Mouse (Mus musculus): ENCODE results near the gene Nol9. TPM values are rescaled to one million over a fixed set of nuclear protein-coding genes. Genes with fewer than 3 reads are reported as not detected.

Nol9 gene
- 27.0 and 30.3 TPM in 2 replicates for polyA plus RNA-seq (2015; fragmentation: Nextera tagmentation; extraction: Ambion mirVana)

- WGBS = under 1% methylated on average over 83 of the region's 86 CpGs
- H3K4me1 ChIP-seq = peaks cover 21% of the 10 kb centered on the region
- peak within 1 kb of the TSS; percentile 88 for H3K4me2 ChIP-seq
- H3K9ac ChIP-seq = peak within 1 kb of the TSS; percentile 96
- peak; percentile 71; the same call in 1 of the 2 replicates for ATAC-seq (ENCODE audit: insufficient number of reproducible peaks, low FRiP score, low TSS enrichment, low read depth)
- peak within 1 kb of the TSS; percentile 43 for H3K27ac ChIP-seq
- peak within 1 kb of the TSS; percentile 100 for H3K4me3 ChIP-seq
- no peaks in the 10 kb centered on the region for H3K9me3 ChIP-seq
- peaks cover 33% of the 10 kb centered on the region for H3K36me3 ChIP-seq
- H3K27me3 ChIP-seq = no peaks in the 10 kb centered on the region
Measured at GRCm38 (mm10) chr4:152038985-152039830, at the start of gene Nol9. TSS of gene Nol9 (plus strand) at chr4:152039321.

- Histone ChIP-seq H3K27ac (no peak overlapping the region), H3K4me2 (no peak overlapping the region), H3K9ac (no peak overlapping the region), H3K36me3 (peaks cover 30% of the 10 kb centered on the region), H3K9me3 (no peaks in the 10 kb centered on the region), H3K27me3 (no peaks in the 10 kb centered on the region), H3K4me1 (peaks cover 39% of the 10 kb centered on the region), H3K4me3 (no peak overlapping the region)
- ATAC-seq (ENCODE audit: insufficient number of reproducible peaks, low FRiP score, low TSS enrichment, low read depth) = no peak
- 92% methylated on average over 9 of the region's 9 CpGs for WGBS
Measured at GRCm38 (mm10) chr4:151992091-151992490, 47.0 kb upstream of the Nol9 start.

- no peak overlapping the region for H3K27ac ChIP-seq
- ATAC-seq (ENCODE audit: insufficient number of reproducible peaks, low FRiP score, low TSS enrichment, low read depth) = no peak
- peaks cover 30% of the 10 kb centered on the region for H3K36me3 ChIP-seq
- no peaks in the 10 kb centered on the region for H3K27me3 ChIP-seq
- H3K4me1 ChIP-seq = peaks cover 39% of the 10 kb centered on the region
- 71% methylated on average over 6 of the region's 6 CpGs for WGBS
- H3K9me3 ChIP-seq = no peaks in the 10 kb centered on the region
- H3K9ac ChIP-seq = no peak overlapping the region
- no peak overlapping the region for H3K4me3 ChIP-seq
- no peak overlapping the region for H3K4me2 ChIP-seq
Measured at GRCm38 (mm10) chr4:151993035-151993434, 46.1 kb upstream of the Nol9 start.

- Histone ChIP-seq H3K4me2 (peak overlapping the region; percentile 63), H3K4me3 (peak overlapping the region; percentile 100), H3K9ac (peak overlapping the region; percentile 94), H3K27ac (peak overlapping the region; percentile 93), H3K36me3 (peaks cover 30% of the 10 kb centered on the region), H3K4me1 (peaks cover 30% of the 10 kb centered on the region), H3K9me3 (no peaks in the 10 kb centered on the region), H3K27me3 (no peaks in the 10 kb centered on the region)
- no peak for ATAC-seq (ENCODE audit: insufficient number of reproducible peaks, low FRiP score, low TSS enrichment, low read depth)
- 1% methylated on average over 54 of the region's 61 CpGs for WGBS
Measured at GRCm38 (mm10) chr4:151994228-151995171, 44.6 kb upstream of the Nol9 start.

GRCm38 (mm10) chr4:151995371-151996172, 43.5 kb upstream of the Nol9 start:
- no peak; the same call in 1 of the 2 replicates for ATAC-seq (ENCODE audit: insufficient number of reproducible peaks, low FRiP score, low TSS enrichment, low read depth)
- H3K36me3 ChIP-seq = peaks cover 27% of the 10 kb centered on the region
- H3K27ac ChIP-seq = peak overlapping the region; percentile 93
- peak overlapping the region; percentile 63 for H3K4me2 ChIP-seq
- H3K9ac ChIP-seq = peak overlapping the region; percentile 94
- no peaks in the 10 kb centered on the region for H3K9me3 ChIP-seq
- under 1% methylated on average over 89 of the region's 111 CpGs for WGBS
- peak overlapping the region; percentile 100 for H3K4me3 ChIP-seq
- H3K27me3 ChIP-seq = no peaks in the 10 kb centered on the region
- H3K4me1 ChIP-seq = peaks cover 29% of the 10 kb centered on the region

- ATAC-seq (ENCODE audit: insufficient number of reproducible peaks, low FRiP score, low TSS enrichment, low read depth) = peak; percentile 95
- under 1% methylated on average over 94 of the region's 94 CpGs for WGBS
Measured at GRCm38 (mm10) chr4:151996173-151996950, 42.8 kb upstream of the Nol9 start, which contains the start of gene Phf13. TSS of gene Phf13 (minus strand) at chr4:151996258.

GRCm38 (mm10) chr4:151996951-151997222, 42.2 kb upstream of the Nol9 start:
- Histone ChIP-seq H3K4me3 (peak overlapping the region; percentile 100), H3K4me2 (peak overlapping the region; percentile 50), H3K9me3 (no peaks in the 10 kb centered on the region), H3K27ac (peak overlapping the region; percentile 93), H3K4me1 (peaks cover 29% of the 10 kb centered on the region), H3K9ac (peak overlapping the region; percentile 72), H3K36me3 (peaks cover 13% of the 10 kb centered on the region), H3K27me3 (no peaks in the 10 kb centered on the region)
- 3% methylated on average over 13 of the region's 13 CpGs for WGBS
- no peak for ATAC-seq (ENCODE audit: insufficient number of reproducible peaks, low FRiP score, low TSS enrichment, low read depth)

More at GRCm38 (mm10) chr4:151996173-151996950, 42.8 kb upstream of the Nol9 start, which contains the start of gene Phf13:
- Histone ChIP-seq H3K4me1 (peaks cover 29% of the 10 kb centered on the region), H3K9me3 (no peaks in the 10 kb centered on the region), H3K27ac (peak within 1 kb of the TSS; percentile 93), H3K4me3 (peak within 1 kb of the TSS; percentile 100), H3K9ac (peak within 1 kb of the TSS; percentile 94), H3K36me3 (peaks cover 19% of the 10 kb centered on the region), H3K4me2 (peak within 1 kb of the TSS; percentile 63), H3K27me3 (no peaks in the 10 kb centered on the region)

- Histone ChIP-seq H3K27ac (no peak overlapping the region), H3K4me1 (peaks cover 29% of the 10 kb centered on the region), H3K9me3 (no peaks in the 10 kb centered on the region), H3K4me3 (peak overlapping the region; percentile 100), H3K36me3 (0 out of 2 replicates have a peak, but pooled peaks cover 5% of the 10 kb centered on the region), H3K9ac (no peak overlapping the region), H3K27me3 (no peaks in the 10 kb centered on the region), H3K4me2 (peak overlapping the region; percentile 50; the same call in 1 of the 2 replicates)
- WGBS = 59% methylated on average over 3 of the region's 3 CpGs
- ATAC-seq (ENCODE audit: insufficient number of reproducible peaks, low FRiP score, low TSS enrichment, low read depth) = no peak
Measured at GRCm38 (mm10) chr4:151997701-151998100, 41.4 kb upstream of the Nol9 start.

- 58% methylated on average over 3 of the region's 3 CpGs for WGBS
- no peak for ATAC-seq (ENCODE audit: insufficient number of reproducible peaks, low FRiP score, low TSS enrichment, low read depth)
- no peak overlapping the region for H3K27ac ChIP-seq
- H3K27me3 ChIP-seq = no peaks in the 10 kb centered on the region
- peaks cover 16% of the 10 kb centered on the region for H3K4me1 ChIP-seq
- no peak overlapping the region for H3K4me2 ChIP-seq
- no peak overlapping the region for H3K9ac ChIP-seq
- no peaks in the 10 kb centered on the region for H3K36me3 ChIP-seq
- H3K9me3 ChIP-seq = no peaks in the 10 kb centered on the region
- no peak overlapping the region for H3K4me3 ChIP-seq
Measured at GRCm38 (mm10) chr4:151999481-151999880, 39.6 kb upstream of the Nol9 start.

GRCm38 (mm10) chr4:152000906-152001305, 38.2 kb upstream of the Nol9 start:
- Histone ChIP-seq H3K27me3 (no peaks in the 10 kb centered on the region), H3K9ac (no peak overlapping the region), H3K27ac (no peak overlapping the region), H3K4me3 (no peak overlapping the region), H3K9me3 (no peaks in the 10 kb centered on the region), H3K4me1 (peaks cover 14% of the 10 kb centered on the region), H3K36me3 (no peaks in the 10 kb centered on the region), H3K4me2 (no peak overlapping the region)
- ATAC-seq (ENCODE audit: insufficient number of reproducible peaks, low FRiP score, low TSS enrichment, low read depth) = no peak
- WGBS = 32% methylated on average over 4 of the region's 4 CpGs
